Mouse (Mus musculus): ENCODE results near the gene Slc26a11.

- no peak for TF ChIP-seq ZC3H11A (IDR thresholded peaks at IDR 0.05; ENCODE audit: borderline replicate concordance, low read depth, low read length)
- no peak for TF ChIP-seq ZNF384 (IDR thresholded peaks at IDR 0.05; ENCODE audit: low read depth, low read length)
These were observed 3.2 kb upstream of the Slc26a11 start for GRCm38 (mm10) chr11:119352113-119352512.

All from ES-E14 (cell line).